23 mouse cellular contexts compared by ENCODE assay signal in genomic region chr10:92653266-92653665, GRCm38 (mm10).
DNase-seq lines count a peak whose midpoint lies in the region; ATAC-seq and TF ChIP-seq lines count a peak whose summit lies in the region.
"Had no signal": no experiment of that assay in that cellular context is flagged by ENCODE, and none has a peak within 500 bp of the region (broad histone marks: within the 10 kb centered on the region; RNA-seq: fewer than 3 reads in every experiment).

No protein-coding gene starts in this region.

- no peaks in the 10 kb centered on the region for H3K27me3 ChIP-seq in hindbrain, embryonic 10.5 days (ENCODE audit: insufficient read depth, poor library complexity, severe bottlenecking)
- no peaks in the 10 kb centered on the region for H3K27me3 ChIP-seq in hindbrain, embryonic 13.5 days
- H3K27me3 ChIP-seq in forebrain, embryonic 15.5 days = no peaks in the 10 kb centered on the region
- H3K27me3 ChIP-seq in cerebellum, adult 2 months (ENCODE audit: control insufficient read depth, insufficient read depth, low read length) = no peaks in the 10 kb centered on the region; the same call in 1 of the 2 replicates
- H3K27me3 ChIP-seq: embryonic facial prominence, embryonic 13.5 days had no signal

- peaks cover 11% of the 10 kb centered on the region for H3K4me1 ChIP-seq in hindbrain, embryonic 10.5 days (replicated peaks)
- peaks cover 8% of the 10 kb centered on the region; the same call in 1 of the 2 replicates for H3K4me1 ChIP-seq in hindbrain, embryonic 13.5 days (replicated peaks)
- 0 out of 2 replicates have a peak, but pooled peaks cover 3% of the 10 kb centered on the region for H3K4me1 ChIP-seq in forebrain, embryonic 15.5 days
- H3K4me1 ChIP-seq in cerebellum, adult 2 months (ENCODE audit: control insufficient read depth, insufficient read depth, low read length) = no peaks in the 10 kb centered on the region

- H3K27ac ChIP-seq in hindbrain, embryonic 10.5 days = peak overlapping the region; percentile 41; the same call in 1 of the 2 replicates
- no peak overlapping the region; the same call in 1 of the 2 replicates for H3K27ac ChIP-seq in hindbrain, embryonic 13.5 days
- H3K27ac ChIP-seq in forebrain, embryonic 15.5 days (replicated peaks) = no peak overlapping the region
- no peak overlapping the region for H3K27ac ChIP-seq in cerebellum, adult 2 months (ENCODE audit: insufficient read depth, low read length)
- H3K27ac ChIP-seq: embryonic facial prominence, embryonic 10.5 days; embryonic facial prominence, embryonic 13.5 days; hindbrain, embryonic 14.5 days; hindbrain, postnatal 0 days had no signal

- WGBS in hindbrain, embryonic 10.5 days = 56% methylated on average over 4 of the region's 4 CpGs
- 53% methylated on average over 4 of the region's 4 CpGs for WGBS in hindbrain, embryonic 13.5 days
- WGBS in forebrain, embryonic 15.5 days = 54% methylated on average over 4 of the region's 4 CpGs
- WGBS in cerebellum, adult 2 months = 69% methylated on average over 4 of the region's 4 CpGs

- H3K4me3 ChIP-seq in hindbrain, embryonic 10.5 days = no peak overlapping the region
- no peak overlapping the region for H3K4me3 ChIP-seq in hindbrain, embryonic 13.5 days
- no peak overlapping the region for H3K4me3 ChIP-seq in forebrain, embryonic 15.5 days
- no peak overlapping the region for H3K4me3 ChIP-seq in cerebellum, adult 2 months (replicated peaks; ENCODE audit: insufficient read depth, low read depth, low read length)
- H3K4me3 ChIP-seq: embryonic facial prominence, embryonic 10.5 days; embryonic facial prominence, embryonic 13.5 days had no signal

- no peaks in the 10 kb centered on the region for H3K9me3 ChIP-seq in hindbrain, embryonic 10.5 days
- H3K9me3 ChIP-seq in hindbrain, embryonic 13.5 days = no peaks in the 10 kb centered on the region
- H3K9me3 ChIP-seq in forebrain, embryonic 15.5 days = no peaks in the 10 kb centered on the region
- H3K9me3 ChIP-seq: embryonic facial prominence, embryonic 10.5 days; embryonic facial prominence, embryonic 13.5 days had no signal

- no peak for TF ChIP-seq POLR2A in brain, embryonic 14.5 days (IDR thresholded peaks at IDR 0.05; ENCODE audit: borderline replicate concordance, extremely low read depth, insufficient read depth, insufficient read length, poor library complexity, severe bottlenecking)
- TF ChIP-seq POLR2A in cerebellum, adult 2 months (IDR thresholded peaks at IDR 0.05; ENCODE audit: borderline replicate concordance, insufficient read depth, low read length) = no peak

- H3K9ac ChIP-seq in hindbrain, embryonic 13.5 days = no peak overlapping the region
- no peak overlapping the region for H3K9ac ChIP-seq in forebrain, embryonic 15.5 days (replicated peaks)
- H3K9ac ChIP-seq: embryonic facial prominence, embryonic 13.5 days; hindbrain, embryonic 14.5 days had no signal

- no peak for ATAC-seq in hindbrain, embryonic 13.5 days (ENCODE audit: low FRiP score)
- 0 out of 2 replicates have a peak, but pooled peaks have one; percentile 48 for ATAC-seq in forebrain, embryonic 15.5 days (replicated peaks)
- ATAC-seq: CD4-positive, CD25-positive, alpha-beta regulatory T cell, adult 4 months; hindbrain, postnatal 0 days; inflammation-experienced regulatory T-cells, adult 6 months; intestine, embryonic 16.5 days had no signal

- no peak overlapping the region for H3K4me2 ChIP-seq in hindbrain, embryonic 13.5 days
- no peak overlapping the region for H3K4me2 ChIP-seq in forebrain, embryonic 15.5 days (replicated peaks)
- H3K4me2 ChIP-seq: embryonic facial prominence, embryonic 13.5 days; heart, embryonic 11.5 days; hindbrain, embryonic 14.5 days had no signal

- no peak for DNase-seq in hindbrain, embryonic 10.5 days (ENCODE audit: low spot score)
- peak; percentile 57 for DNase-seq in brain, embryonic 14.5 days (ENCODE audit: low read depth)
- DNase-seq in cerebellum, postnatal 36 days = no peak
- DNase-seq in cerebellum, adult 2 months = no peak
- DNase-seq: adrenal gland, adult 2 months; adrenal gland, postnatal 14 days; cerebellum, adult 18-20 months; cerebellum, adult 9-11 months; cerebellum, postnatal 25 days; embryo, embryonic 11 days; gastrocnemius, postnatal 14 days; kidney, adult 18-20 months; kidney, adult 9 months had no signal

- no peaks in the 10 kb centered on the region for H3K36me3 ChIP-seq in hindbrain, embryonic 10.5 days
- H3K36me3 ChIP-seq in hindbrain, embryonic 13.5 days = no peaks in the 10 kb centered on the region
- no peaks in the 10 kb centered on the region for H3K36me3 ChIP-seq in forebrain, embryonic 15.5 days
- H3K36me3 ChIP-seq: embryonic facial prominence, embryonic 10.5 days; embryonic facial prominence, embryonic 13.5 days had no signal

- TF ChIP-seq CTCF in brain, embryonic 14.5 days (IDR thresholded peaks at IDR 0.05; ENCODE audit: borderline replicate concordance, extremely low read depth, insufficient read depth, insufficient read length) = no peak
- TF ChIP-seq CTCF in cerebellum, adult 2 months (IDR thresholded peaks at IDR 0.05; ENCODE audit: borderline replicate concordance, insufficient read depth, low read depth, low read length) = no peak
